Mouse (Mus musculus): ENCODE data around the gene Hspa12b.

GRCm38 (mm10) chr2:131177932-131178331 lies 50.9 kb downstream of the Hspa12b start:
- TF ChIP-seq CTCF (conservative IDR thresholded peaks at IDR 0.05; ENCODE audit: insufficient read depth, insufficient read length, low read depth, low read length) (no peak), POLR2A (IDR thresholded peaks at IDR 0.05; ENCODE audit: low read depth, low read length) (no peak)

Data from kidney, adult 2 months (tissue).